Mouse (Mus musculus): ENCODE results near the gene Klhl2. TPM values are rescaled to one million over a fixed set of nuclear protein-coding genes. Genes with fewer than 3 reads are reported as not detected.

Gene Klhl2
- polyA plus RNA-seq (2012; rRNA removed), result 6.5 and 7.9 TPM in 2 replicates

GRCm38 (mm10) chr8:64849897-64850541 lies at the start of gene Klhl2:
Gene Klhl2 (minus strand): TSS chr8:64850017.

GRCm38 (mm10) chr8:64733271-64733943 lies 116.4 kb downstream of the Klhl2 start, which contains the start of gene Msmo1:
Gene Msmo1 (minus strand): TSS chr8:64733792.

GRCm38 (mm10) chr8:64692651-64693201 lies 157.1 kb downstream of the Klhl2 start, which contains the start of gene Cpe:
Gene Cpe (minus strand): TSS chr8:64693054.

Other genes with a start within 250 kb of the Klhl2 start
- gene Cpe, start 157.0 kb downstream of the Klhl2 start, polyA plus RNA-seq (2012; rRNA removed), result 2.4 and 2.7 TPM in 2 replicates
- gene Msmo1, start 116.2 kb downstream of the Klhl2 start, polyA plus RNA-seq (2012; rRNA removed), result 70.7 and 71.3 TPM in 2 replicates
- gene Tmem192, start 97.2 kb upstream of the Klhl2 start, polyA plus RNA-seq (2012; rRNA removed), result 8.8 and 9.6 TPM in 2 replicates
- gene Trim75, start 137.8 kb upstream of the Klhl2 start, polyA plus RNA-seq (2012; rRNA removed), result not detected in 2 replicates
- gene Trim61, start 168.5 kb upstream of the Klhl2 start, polyA plus RNA-seq (2012; rRNA removed), result not detected in 2 replicates
- gene Trim60, start 168.6 kb upstream of the Klhl2 start, polyA plus RNA-seq (2012; rRNA removed), result not detected in 2 replicates
- 0.45 and 0.58 TPM in 2 replicates for gene Apela, start 187.3 kb upstream of the Klhl2 start, polyA plus RNA-seq (2012; rRNA removed)
- not detected in 2 replicates for gene Gm10663, start 225.0 kb upstream of the Klhl2 start, polyA plus RNA-seq (2012; rRNA removed)

All from liver, embryonic 18 days (tissue).